Mouse (Mus musculus) brain, embryonic 14.5 days (tissue): ENCODE results near the gene Gripap1.

Experiments used
- CTCF ChIP-seq: fragments of 200-500 bp; IDR thresholded peaks from 2 replicates; pipeline ENCODE4 v1.5.1; 2012; ENCODE audit warnings: inconsistent platforms, mild to moderate bottlenecking, moderate library complexity, borderline replicate concordance; ENCODE audit not compliant: insufficient read depth, insufficient read length; ENCODE audit errors: extremely low read depth
- POLR2A ChIP-seq: fragments of 200-500 bp; IDR thresholded peaks from 2 replicates; pipeline ENCODE4 v1.6.1; 2012; ENCODE audit warnings: mild to moderate bottlenecking, inconsistent platforms, borderline replicate concordance; ENCODE audit not compliant: poor library complexity, insufficient read depth, insufficient read length, severe bottlenecking; ENCODE audit errors: extremely low read depth

GRCm38 (mm10) chrX:7765764-7766163, 23.8 kb upstream of the Gripap1 start:
- no peak for TF ChIP-seq CTCF
- no peak for TF ChIP-seq POLR2A
